Mouse (Mus musculus) cortical plate, adult 2 months (tissue): ENCODE measurements at regions not wholly inside any gene's neighbourhood (a gene's known extent, or its start where the extent isn't known, plus 50 kb on each side); places are given as distances from the start of the nearest gene placed in this dataset.

Experiments used
- CTCF ChIP-seq: fragments of 200-500 bp; IDR thresholded peaks from 2 replicates; pipeline ENCODE4 v1.5.1; 2011; ENCODE audit warnings: mild to moderate bottlenecking, control low read depth, low read length; ENCODE audit not compliant: insufficient read depth; ENCODE audit errors: extremely low read depth
- POLR2A ChIP-seq: fragments of 200-500 bp; IDR thresholded peaks from 2 replicates; pipeline ENCODE4 v1.6.1; 2011; ENCODE audit warnings: mild to moderate bottlenecking, low read length, control low read depth; ENCODE audit not compliant: insufficient read depth; ENCODE audit errors: extremely low read depth

- TF ChIP-seq CTCF: no peak
- TF ChIP-seq POLR2A: no peak
Observed at GRCm38 (mm10) chr6:31704191-31704590, 140.4 kb upstream of the Podxl start.
